Mouse (Mus musculus) Patski (cell line): Measurements from ENCODE around the gene Ncapg. TPM values are rescaled to one million over a fixed set of nuclear protein-coding genes. Genes with fewer than 3 reads are reported as not detected.

Experiments
- ATAC-seq: fragments of 100-300 bp; one replicate; pipeline ENCODE4 v1.8.0; 2021
- CTCF ChIA-PET: fragments of 350-600 bp; sonication (Branson Sonifier 250); formaldehyde crosslinking; loops from one replicate; lab custom pipeline; 2022; ENCODE audit warnings: inconsistent platforms; lab: Charles Lee
- POLR2A ChIA-PET: fragments of 350-600 bp; sonication (Branson Sonifier 250); formaldehyde crosslinking; loops from one replicate; lab custom pipeline; 2022; ENCODE audit warnings: antibody characterized with exemption, inconsistent platforms; lab: Charles Lee
- DNase-seq: peaks from one replicate; pipeline ENCODE4 v3.0.0-alpha.2; 2011; ENCODE audit warnings: low read depth, low spot score
- H3K27me3 ChIP-seq: fragments of 371-371 bp; one replicate; pipeline ENCODE4 v1.5.1; 2021
- CTCF ChIP-seq: fragments of 100-300 bp; IDR thresholded peaks from one replicate; pipeline ENCODE4 v1.5.1; 2021
- in situ Hi-C: fragments of 300-500 bp; cut with MboI; formaldehyde crosslinking; loops from 3 replicates; pipeline ENCODE4 v1.11.1; 2018; ENCODE audit warnings: low pct_unique_long_range_greater_than_20kb, mixed read lengths
- polyA plus RNA-seq: library from polyadenylated mRNA; unstranded; gene quantifications from one replicate; pipeline ENCODE4 v1.2.3, GENCODE M21; 2021

Ncapg gene
- polyA plus RNA-seq, 1 experiment from 2014 or later = 29.2 TPM

- ATAC-seq (no peak), DNase-seq (no peak)
- no peak for TF ChIP-seq CTCF
- ChIA-PET CTCF (interaction anchor here (0.8 to 1.3 kb wide), 3 partner anchors 8 to 15 kb away, joined by 3 read pairs; no protein-coding TSS in a partner anchor), POLR2A (no interaction called here)
- H3K27me3 ChIP-seq = no peaks in the 10 kb centered on the region
- in situ Hi-C loops = no loop called here
Measured at GRCm38 (mm10) chr5:45690802-45691201, 21.1 kb downstream of the Ncapg start.

DNA sequence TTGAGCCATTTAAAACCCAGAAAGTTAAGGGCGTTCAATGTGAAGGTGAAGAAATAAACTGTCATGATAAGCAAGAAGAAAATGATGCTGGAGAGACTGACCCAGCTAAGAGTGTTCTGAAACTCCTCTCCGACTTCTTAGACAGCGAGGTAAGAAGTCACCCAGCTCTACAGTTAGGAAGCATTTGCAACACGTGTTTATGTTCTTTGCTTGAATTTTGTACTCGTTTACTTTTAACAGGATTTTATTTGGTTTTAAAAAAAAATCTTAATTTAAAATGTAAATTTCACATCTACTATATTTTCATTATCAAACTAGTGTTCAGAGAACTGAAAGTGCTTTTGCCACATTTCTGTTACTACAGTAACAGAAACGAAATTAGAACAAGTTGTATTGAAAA lies 22.0 kb downstream of the Ncapg start:
- POLR2A ChIA-PET = no interaction called here
- CTCF ChIA-PET = interaction anchor here (1.3 kb wide), 1 partner anchor 1467 kb away, joined by 3 read pairs; no protein-coding TSS in a partner anchor
- in situ Hi-C loops = no loop called here
- no peaks in the 10 kb centered on the region for H3K27me3 ChIP-seq
- ATAC-seq = no peak
- TF ChIP-seq CTCF = no peak
- no peak for DNase-seq

DNA sequence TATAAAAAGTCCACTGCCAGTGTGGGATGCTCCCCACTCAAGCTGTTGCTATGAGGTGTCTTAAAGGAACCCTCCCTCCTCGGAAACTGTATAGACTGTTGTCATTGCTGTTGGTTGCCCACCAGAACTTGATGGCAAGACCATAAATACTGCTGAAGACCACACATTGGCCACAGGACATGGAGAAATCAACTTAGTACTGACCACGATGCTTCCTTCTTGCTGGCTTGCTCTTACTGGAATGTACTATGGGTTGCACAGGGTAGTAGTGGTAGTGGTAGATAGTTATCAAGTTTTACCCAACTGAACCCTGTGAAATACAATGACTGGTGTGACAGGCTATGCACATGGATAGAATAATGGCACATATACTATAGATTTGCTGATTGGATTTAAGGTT lies 37.1 kb downstream of the Ncapg start:
- in situ Hi-C loops = no loop called here
- no peak for TF ChIP-seq CTCF
- POLR2A ChIA-PET = no interaction called here
- ATAC-seq (no peak), DNase-seq (no peak)
- CTCF ChIA-PET = no interaction called here
- H3K27me3 ChIP-seq = no peaks in the 10 kb centered on the region

DNA sequence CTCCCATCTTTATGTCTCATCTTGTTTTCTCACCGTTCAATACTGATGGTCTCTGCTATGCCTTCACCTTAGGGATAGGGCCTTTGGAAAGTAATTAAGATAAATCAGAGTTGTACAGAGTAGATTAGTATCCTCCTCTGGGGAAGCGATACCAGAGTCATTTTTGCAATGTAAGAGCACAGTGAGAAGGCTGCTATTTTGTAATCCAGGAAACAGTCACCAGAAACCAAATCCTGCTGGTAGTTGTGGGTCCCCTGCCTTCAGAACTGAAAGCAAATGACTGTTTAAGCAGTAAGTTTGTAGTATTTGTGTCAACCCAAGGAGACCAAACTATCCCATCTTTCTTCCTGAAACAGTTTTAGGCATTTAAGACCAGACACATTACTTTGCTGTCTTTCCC lies 39.9 kb downstream of the Ncapg start:
- DNase-seq (no peak), ATAC-seq (no peak)
- ChIA-PET POLR2A (no interaction called here), CTCF (no interaction called here)
- in situ Hi-C loops = no loop called here
- no peaks in the 10 kb centered on the region for H3K27me3 ChIP-seq
- no peak for TF ChIP-seq CTCF

DNA sequence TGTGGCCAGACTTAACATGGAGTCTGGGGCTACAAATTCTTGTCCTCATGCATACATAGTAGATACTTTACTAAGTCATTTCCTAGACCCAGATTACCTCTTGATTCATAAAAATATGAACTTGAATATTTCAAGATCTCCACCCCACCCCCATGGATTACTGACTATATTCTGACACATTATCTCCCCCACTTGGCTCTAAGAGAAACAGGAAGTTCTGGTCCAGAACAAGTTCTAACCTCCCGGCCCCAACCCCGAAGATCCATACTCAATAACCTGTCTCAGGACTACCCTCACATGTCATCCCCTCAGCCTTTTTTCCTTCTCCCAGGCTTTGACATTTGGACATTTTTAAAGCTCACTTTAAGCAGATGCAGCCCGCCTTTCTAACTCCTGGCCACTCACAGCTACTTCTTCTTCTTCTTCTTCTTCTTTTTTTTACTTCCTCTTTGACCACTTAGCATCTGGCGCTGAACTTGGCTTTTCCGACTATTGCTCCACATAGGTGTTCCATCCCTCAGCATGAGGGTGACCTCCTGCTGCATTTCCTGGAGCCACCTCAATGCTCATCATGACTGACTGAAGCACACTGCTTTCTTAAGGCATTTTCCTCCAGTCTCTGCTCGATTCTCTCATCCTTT lies 49.2 kb downstream of the Ncapg start:
- DNase-seq (no peak), ATAC-seq (no peak)
- in situ Hi-C loops = no loop called here
- ChIA-PET CTCF (no interaction called here), POLR2A (no interaction called here)
- TF ChIP-seq CTCF = no peak
- H3K27me3 ChIP-seq = no peaks in the 10 kb centered on the region

- POLR2A ChIA-PET = interaction anchor here (0.7 kb wide), 1 partner anchor 9 kb away, joined by 3 read pairs; no protein-coding TSS in a partner anchor
- peak; percentile 31 for ATAC-seq
- CTCF ChIA-PET = interaction anchor here (1.2 kb wide), 1 partner anchor 24 kb away, joined by 3 read pairs; no protein-coding TSS in a partner anchor
- in situ Hi-C loops = no loop called here
- H3K27me3 ChIP-seq = no peaks in the 10 kb centered on the region
- TF ChIP-seq CTCF = no peak
- peak; percentile 12 for DNase-seq
Measured at GRCm38 (mm10) chr5:45733751-45734150, 64.0 kb downstream of the Ncapg start.

- ChIA-PET CTCF (interaction anchor here (1.1 to 1.8 kb wide), 3 partner anchors 10 to 19 kb away, joined by 3 to 4 read pairs (median 3); no protein-coding TSS in a partner anchor), POLR2A (no interaction called here)
- ATAC-seq (no peak), DNase-seq (no peak)
- in situ Hi-C loops = no loop called here
- no peaks in the 10 kb centered on the region for H3K27me3 ChIP-seq
- no peak for TF ChIP-seq CTCF
Measured at GRCm38 (mm10) chr5:45737911-45738310, 68.2 kb downstream of the Ncapg start.

Other genes with a start within 250 kb of the Ncapg start
- 68.6 TPM for gene Qdpr, start 219.7 kb upstream of the Ncapg start, polyA plus RNA-seq
- gene Clrn2, start 216.2 kb upstream of the Ncapg start, polyA plus RNA-seq = not detected
- gene Lap3, start 176.5 kb upstream of the Ncapg start, polyA plus RNA-seq = 115 TPM
- gene Med28, start 149.7 kb upstream of the Ncapg start, polyA plus RNA-seq = 156 TPM
- gene Fam184b, start 30.3 kb upstream of the Ncapg start, polyA plus RNA-seq = 0.05 TPM
- gene Lcorl, start 187.7 kb downstream of the Ncapg start, polyA plus RNA-seq = 11.7 TPM